Mouse (Mus musculus) testis, adult 2 months (tissue): Measurements from ENCODE around the gene Pld1.

Experiments used
- CTCF ChIP-seq: fragments of 200-500 bp; IDR thresholded peaks from 2 replicates; pipeline ENCODE4 v1.5.1; 2012; ENCODE audit warnings: low read depth, mild to moderate bottlenecking, inconsistent platforms, low read length, moderate library complexity; ENCODE audit not compliant: control insufficient read depth, insufficient read depth, insufficient replicate concordance
- POLR2A ChIP-seq: fragments of 200-500 bp; IDR thresholded peaks from 2 replicates; pipeline ENCODE4 v1.6.1; 2012; ENCODE audit warnings: low read depth, mild to moderate bottlenecking, inconsistent platforms, low read length, moderate library complexity; ENCODE audit not compliant: control insufficient read depth

DNA sequence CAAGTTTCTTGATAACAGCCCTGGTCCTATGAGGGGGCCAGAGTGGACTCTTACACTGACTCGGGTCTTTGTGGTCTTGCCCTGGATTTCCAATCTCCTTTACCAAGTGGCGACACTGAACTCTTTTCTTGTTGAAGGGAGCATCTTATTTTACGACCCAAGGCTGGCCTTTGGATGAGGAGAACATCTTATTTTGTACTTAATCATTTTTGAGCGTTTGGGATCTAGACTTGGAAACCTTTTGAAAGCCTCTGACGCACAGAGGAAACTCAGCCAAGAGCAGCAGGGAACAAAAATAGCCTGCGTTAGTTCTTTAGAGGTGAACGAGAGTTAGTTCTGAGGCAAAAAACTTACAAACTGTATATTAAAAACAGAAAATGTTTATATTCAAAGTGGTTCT, 4.5 kb downstream of the Pld1 start:
- no peak for TF ChIP-seq CTCF
- no peak for TF ChIP-seq POLR2A
